Mouse (Mus musculus): Measurements from ENCODE around the gene Farsb. TPM values are rescaled to one million over a fixed set of nuclear protein-coding genes. Genes with fewer than 3 reads are reported as not detected.
"Not testable (repeated sequence)": the region's sequence is repeated elsewhere in the genome, so short reads cannot be mapped to it uniquely, and the experiment has no call there.

Gene Farsb
- polyA plus RNA-seq, 1 experiment = 3.4 TPM

DNA sequence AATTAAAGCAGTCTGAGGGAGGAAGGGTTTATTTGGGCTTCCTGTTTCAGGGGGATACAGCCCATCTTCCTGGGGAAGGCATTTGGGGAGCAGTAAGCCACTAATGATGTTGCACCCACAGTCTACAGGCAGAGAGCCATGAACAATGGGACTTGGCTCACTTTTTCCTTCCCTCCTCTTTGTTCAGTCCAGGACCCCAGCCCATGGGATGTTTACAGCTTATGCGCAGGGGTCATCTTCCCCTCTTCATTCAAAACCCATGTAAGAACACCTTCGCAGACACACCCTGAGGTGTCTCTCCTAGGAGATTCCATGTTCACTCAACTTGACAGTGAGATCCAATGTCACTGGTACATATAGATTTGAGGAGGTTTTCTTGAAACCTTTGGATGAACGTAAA lies 39.7 kb upstream of the Farsb start:
- Histone ChIP-seq H3K4me3 (replicated peaks) (no peak overlapping the region), H3K9me3 (no peaks in the 10 kb centered on the region), H3K36me3 (replicated peaks; ENCODE audit: low read length) (no peaks in the 10 kb centered on the region), H3K27me3 (replicated peaks) (peaks cover 6% of the 10 kb centered on the region), H3K4me1 (peaks cover 13% of the 10 kb centered on the region)
- TF ChIP-seq GATA1 (IDR thresholded peaks at IDR 0.05; ENCODE audit: borderline replicate concordance, low read length) (no peak), FLI1 (IDR thresholded peaks at IDR 0.05; ENCODE audit: low read length) (no peak)

DNA sequence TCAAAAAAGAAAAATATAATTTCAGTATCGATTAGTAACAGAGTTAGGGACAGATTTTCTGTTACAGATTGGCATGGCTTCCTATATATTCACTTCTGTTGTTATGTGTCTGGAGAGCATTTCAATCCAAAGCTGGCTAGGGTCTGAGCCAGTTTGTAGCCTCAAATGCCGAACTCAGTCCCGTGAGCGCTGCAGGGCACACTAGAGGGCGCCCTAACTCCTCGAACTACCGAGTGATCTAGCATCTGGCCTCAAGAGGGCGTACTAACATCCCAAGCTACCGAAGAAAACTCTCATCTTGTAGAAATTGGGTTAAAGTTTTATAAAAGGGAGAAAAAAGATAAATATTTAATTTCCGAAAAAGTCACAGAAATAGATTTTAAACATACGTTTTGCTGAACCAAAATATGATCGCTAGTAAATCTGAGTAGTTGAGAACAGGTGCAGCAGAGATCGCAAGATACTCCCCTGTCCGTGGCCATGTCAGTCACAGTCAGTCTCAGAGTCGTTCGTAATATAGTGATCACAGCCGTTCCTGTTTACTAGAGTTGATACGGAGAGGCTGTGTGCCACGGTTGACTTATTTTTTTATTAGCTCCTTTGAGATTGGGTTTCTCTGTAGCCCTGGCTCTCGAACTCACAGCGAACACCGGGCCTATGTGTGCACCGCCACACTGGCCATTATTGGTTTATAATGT lies 36.6 kb upstream of the Farsb start:
- H3K4me3 ChIP-seq (replicated peaks) = peak overlapping the region; percentile 38
- H3K36me3 ChIP-seq (replicated peaks; ENCODE audit: low read length) = no peaks in the 10 kb centered on the region
- peaks cover 15% of the 10 kb centered on the region for H3K9me3 ChIP-seq
- peaks cover 3% of the 10 kb centered on the region; the same call in 1 of the 2 replicates for H3K4me1 ChIP-seq
- peaks cover 8% of the 10 kb centered on the region for H3K27me3 ChIP-seq (replicated peaks)
- TF ChIP-seq FLI1 (IDR thresholded peaks at IDR 0.05; ENCODE audit: low read length) = no peak
- no peak for TF ChIP-seq GATA1 (IDR thresholded peaks at IDR 0.05; ENCODE audit: borderline replicate concordance, low read length)

DNA sequence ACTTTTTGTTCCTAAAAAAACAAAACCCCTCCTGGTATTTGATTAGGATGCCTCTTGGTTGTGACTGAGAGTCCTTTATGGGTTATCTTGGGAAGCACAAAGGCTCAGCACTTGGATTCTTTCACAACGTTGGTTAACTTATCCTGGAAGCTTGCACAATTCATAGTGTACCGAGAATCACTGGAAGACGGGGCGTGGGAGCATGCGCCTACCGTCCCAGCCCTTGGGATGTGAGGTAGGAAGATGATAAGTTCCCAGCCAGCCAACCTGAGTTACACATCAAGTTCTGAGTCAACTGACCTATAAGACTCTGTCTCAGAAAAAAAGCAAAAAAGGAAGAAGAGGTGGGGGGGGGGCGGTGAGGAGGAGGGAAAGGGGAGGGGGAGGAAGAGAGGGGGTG lies 30.2 kb upstream of the Farsb start:
- H3K4me3 ChIP-seq (replicated peaks) = no peak overlapping the region
- H3K27me3 ChIP-seq (replicated peaks) = peaks cover 6% of the 10 kb centered on the region
- no peak for TF ChIP-seq GATA1 (IDR thresholded peaks at IDR 0.05; ENCODE audit: borderline replicate concordance, low read length)
- no peak for TF ChIP-seq FLI1 (IDR thresholded peaks at IDR 0.05; ENCODE audit: low read length)
- H3K9me3 ChIP-seq = peaks cover 38% of the 10 kb centered on the region
- peaks cover 3% of the 10 kb centered on the region; the same call in 1 of the 2 replicates for H3K4me1 ChIP-seq
- H3K36me3 ChIP-seq (replicated peaks; ENCODE audit: low read length) = no peaks in the 10 kb centered on the region

DNA sequence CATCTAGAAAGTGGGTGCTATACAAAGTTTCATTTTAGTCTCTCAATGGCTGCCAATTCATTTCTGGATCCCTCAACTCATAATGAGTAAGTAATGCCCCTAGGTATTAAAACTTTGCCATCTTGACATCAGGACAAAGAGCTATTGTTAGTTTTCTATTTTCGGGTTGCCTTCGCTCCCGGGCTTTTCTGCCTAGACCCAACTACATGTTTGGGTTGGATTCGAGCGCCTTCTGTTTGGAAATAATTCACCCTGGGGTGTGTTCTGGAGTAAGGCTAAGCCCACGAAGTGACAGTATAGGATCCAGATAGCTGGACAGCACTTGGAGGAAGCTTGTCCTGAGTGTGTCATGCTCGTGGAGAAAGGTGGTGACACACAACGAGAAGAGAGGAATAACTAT lies 24.1 kb upstream of the Farsb start:
- H3K4me1 ChIP-seq = peaks cover 6% of the 10 kb centered on the region; the same call in 1 of the 2 replicates

DNA sequence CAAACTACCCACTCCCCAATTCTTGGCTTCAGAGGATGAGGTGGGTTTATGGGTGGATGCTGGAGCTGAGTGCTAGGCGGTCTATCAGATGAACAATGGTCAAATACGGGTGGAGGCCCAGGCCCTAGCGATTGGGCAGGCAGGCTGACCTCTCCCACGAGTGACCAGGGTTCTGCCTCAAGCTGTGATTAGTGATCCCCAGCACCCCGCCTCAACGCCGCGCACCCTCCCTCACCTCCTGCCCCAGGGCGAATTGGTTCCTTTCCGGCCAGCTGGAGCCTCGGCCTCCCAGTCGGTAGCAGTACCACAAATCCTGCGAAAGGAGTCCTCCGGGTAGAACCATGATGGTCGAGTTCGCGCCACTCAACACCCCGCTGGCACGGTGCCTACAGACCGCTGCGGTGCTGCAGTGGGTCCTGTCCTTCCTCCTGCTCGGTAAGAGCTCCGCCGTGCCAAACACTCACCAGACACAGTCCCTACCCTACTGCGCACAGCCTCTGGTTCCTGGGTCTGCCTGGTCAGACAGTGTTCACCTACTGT lies 23.0 kb upstream of the Farsb start, which contains the start of gene BC035947:
TSS of gene BC035947 (minus strand) at position 538 of the 540 bp plus-strand sequence.
- Histone ChIP-seq H3K27me3 (replicated peaks) (peaks cover 23% of the 10 kb centered on the region), H3K9me3 (peaks cover 16% of the 10 kb centered on the region), H3K4me1 (peaks cover 6% of the 10 kb centered on the region; the same call in 1 of the 2 replicates), H3K4me3 (replicated peaks) (peak within 1 kb of the TSS; percentile 59), H3K36me3 (replicated peaks; ENCODE audit: low read length) (no peaks in the 10 kb centered on the region)
- TF ChIP-seq FLI1 (IDR thresholded peaks at IDR 0.05; ENCODE audit: low read length) (no peak), GATA1 (IDR thresholded peaks at IDR 0.05; ENCODE audit: borderline replicate concordance, low read length) (no peak)

More for the DNA sequence above, 24.1 kb upstream of the Farsb start:
- TF ChIP-seq GATA1 (IDR thresholded peaks at IDR 0.05; ENCODE audit: borderline replicate concordance, low read length) (no peak), FLI1 (IDR thresholded peaks at IDR 0.05; ENCODE audit: low read length) (no peak)
- Histone ChIP-seq H3K36me3 (replicated peaks; ENCODE audit: low read length) (no peaks in the 10 kb centered on the region), H3K9me3 (peaks cover 23% of the 10 kb centered on the region), H3K4me3 (replicated peaks) (no peak overlapping the region), H3K27me3 (replicated peaks) (peaks cover 23% of the 10 kb centered on the region)

DNA sequence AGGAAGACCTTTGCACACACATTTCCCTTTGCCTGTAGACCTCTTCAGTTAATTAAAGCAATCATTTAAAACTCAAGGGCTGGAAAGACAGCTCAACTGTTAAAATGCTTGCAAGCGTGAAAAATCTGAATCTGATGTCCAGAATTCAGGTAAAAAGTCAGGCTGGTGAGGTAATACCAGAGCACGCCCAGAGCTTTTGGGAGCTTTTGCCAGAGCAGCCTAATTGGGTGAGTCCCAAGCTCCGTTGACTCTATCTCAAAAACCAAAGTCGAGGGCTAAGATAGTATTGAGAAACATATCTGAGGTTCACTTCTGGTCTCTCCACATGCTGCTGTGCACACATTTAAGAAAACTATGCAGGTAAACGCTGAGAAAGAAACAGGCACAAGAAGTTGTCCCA lies 22.2 kb upstream of the Farsb start, which contains the start of gene Mogat1:
TSS of gene Mogat1 (plus strand) at position 130 of the 400 bp plus-strand sequence.
- no peaks in the 10 kb centered on the region for H3K36me3 ChIP-seq (replicated peaks; ENCODE audit: low read length)
- peaks cover 23% of the 10 kb centered on the region for H3K27me3 ChIP-seq (replicated peaks)
- TF ChIP-seq FLI1 (IDR thresholded peaks at IDR 0.05; ENCODE audit: low read length) = no peak
- H3K4me1 ChIP-seq = peaks cover 6% of the 10 kb centered on the region; the same call in 1 of the 2 replicates
- H3K4me3 ChIP-seq (replicated peaks) = peak within 1 kb of the TSS; percentile 59
- H3K9me3 ChIP-seq = peaks cover 9% of the 10 kb centered on the region

DNA sequence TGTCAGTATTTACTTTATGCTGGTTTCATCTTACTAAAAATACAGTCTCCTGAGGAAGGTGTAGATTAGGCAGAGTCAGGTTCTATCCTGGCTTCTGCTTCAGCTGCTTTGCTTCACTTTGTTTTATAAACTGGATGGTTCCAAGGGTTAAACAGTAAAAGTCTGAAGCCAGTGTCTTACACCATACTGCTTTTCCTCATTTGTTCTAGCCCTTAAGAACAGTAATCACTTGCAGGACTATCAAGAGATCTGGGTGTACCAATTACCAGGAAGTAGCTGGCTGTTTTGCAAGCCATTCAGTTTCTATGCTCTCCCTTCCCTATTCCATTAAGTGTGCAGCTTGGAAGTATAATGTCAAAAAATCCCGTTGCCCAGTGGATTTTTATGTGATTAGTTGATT lies 18.4 kb upstream of the Farsb start:
- Histone ChIP-seq H3K9me3 (peaks cover 21% of the 10 kb centered on the region), H3K27me3 (replicated peaks) (peaks cover 12% of the 10 kb centered on the region), H3K36me3 (replicated peaks; ENCODE audit: low read length) (no peaks in the 10 kb centered on the region), H3K4me3 (replicated peaks) (no peak overlapping the region), H3K4me1 (peaks cover 6% of the 10 kb centered on the region; the same call in 1 of the 2 replicates)
- TF ChIP-seq GATA1 (IDR thresholded peaks at IDR 0.05; ENCODE audit: borderline replicate concordance, low read length) (no peak), FLI1 (IDR thresholded peaks at IDR 0.05; ENCODE audit: low read length) (no peak)

DNA sequence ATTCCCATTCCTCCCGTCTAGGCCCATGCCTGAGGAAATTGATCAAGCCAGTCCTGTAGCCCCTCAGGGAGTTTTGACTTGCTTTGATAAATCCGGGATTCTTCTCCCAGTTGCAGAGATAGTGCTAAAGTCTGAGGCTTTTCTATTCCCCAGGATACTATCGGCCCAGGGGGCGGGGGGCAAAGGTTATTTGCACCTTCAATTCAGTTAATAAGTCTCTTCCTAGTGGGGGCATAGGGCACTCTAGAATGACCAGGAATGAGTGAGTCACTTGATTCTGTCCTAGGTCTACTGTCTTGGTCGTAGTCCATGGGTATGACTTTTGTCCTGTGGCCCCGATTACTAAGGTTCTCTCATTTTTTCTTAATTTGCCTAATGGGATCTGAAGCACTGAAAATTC lies 13.8 kb upstream of the Farsb start:
- H3K36me3 ChIP-seq (replicated peaks; ENCODE audit: low read length) = no peaks in the 10 kb centered on the region
- TF ChIP-seq GATA1 (IDR thresholded peaks at IDR 0.05; ENCODE audit: borderline replicate concordance, low read length) (no peak), FLI1 (IDR thresholded peaks at IDR 0.05; ENCODE audit: low read length) (no peak)
- peaks cover 40% of the 10 kb centered on the region for H3K9me3 ChIP-seq
- H3K4me3 ChIP-seq (replicated peaks) = no peak overlapping the region
- no peaks in the 10 kb centered on the region for H3K4me1 ChIP-seq
- no peaks in the 10 kb centered on the region for H3K27me3 ChIP-seq (replicated peaks)

DNA sequence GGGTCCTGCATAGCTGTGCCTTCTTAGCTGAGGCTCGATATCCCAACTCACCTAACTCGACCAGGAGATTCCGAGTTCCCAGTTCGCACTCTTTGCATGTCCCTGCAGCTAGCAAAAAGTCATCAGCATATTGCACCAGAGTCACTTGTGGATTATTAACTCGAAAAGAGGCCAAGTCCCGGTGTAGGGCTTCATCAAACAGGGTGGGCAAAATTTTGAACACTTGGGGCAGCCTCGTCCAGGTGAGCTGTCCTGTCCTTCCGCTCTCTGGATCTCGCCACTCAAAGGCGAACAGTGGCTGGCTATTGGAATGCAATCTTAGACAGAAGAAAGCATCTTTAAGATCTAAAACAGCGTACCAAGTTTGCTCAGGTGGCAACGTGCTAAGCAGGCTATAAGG lies 13.2 kb upstream of the Farsb start:
- H3K36me3 ChIP-seq (replicated peaks; ENCODE audit: low read length); H3K4me3 ChIP-seq (replicated peaks); H3K27me3 ChIP-seq (replicated peaks); H3K4me1 ChIP-seq: not testable (repeated sequence)
- peaks cover 40% of the 10 kb centered on the region for H3K9me3 ChIP-seq

DNA sequence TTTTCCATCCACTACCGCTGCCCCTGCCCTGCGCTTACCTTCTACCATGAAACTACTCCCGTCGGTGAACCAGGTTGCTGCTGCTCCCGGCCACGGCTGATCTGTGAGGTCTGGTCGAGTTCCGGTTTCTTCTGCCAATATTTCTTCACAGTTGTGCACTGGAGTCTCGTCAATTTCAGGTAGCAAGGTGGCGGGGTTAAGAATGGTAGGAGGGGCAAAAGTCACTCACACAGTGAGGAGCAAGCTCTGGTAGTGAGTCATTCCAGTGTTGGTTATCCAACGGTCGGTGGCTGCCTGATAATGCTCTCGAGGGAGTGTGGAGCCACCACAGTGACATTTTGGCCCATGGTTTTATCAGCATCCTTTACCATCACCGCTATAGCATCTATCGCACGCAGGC lies 12.3 kb upstream of the Farsb start:
- H3K4me1 ChIP-seq = no peaks in the 10 kb centered on the region
- H3K4me3 ChIP-seq (replicated peaks) = no peak overlapping the region
- peaks cover 40% of the 10 kb centered on the region for H3K9me3 ChIP-seq
- no peaks in the 10 kb centered on the region for H3K36me3 ChIP-seq (replicated peaks; ENCODE audit: low read length)
- no peaks in the 10 kb centered on the region for H3K27me3 ChIP-seq (replicated peaks)
- TF ChIP-seq GATA1 (IDR thresholded peaks at IDR 0.05; ENCODE audit: borderline replicate concordance, low read length) = no peak
- TF ChIP-seq FLI1 (IDR thresholded peaks at IDR 0.05; ENCODE audit: low read length) = no peak

Measured in megakaryocyte, embryonic 14.5 days (primary cell).